Mouse (Mus musculus) left cerebral cortex, postnatal 36 days (tissue): ENCODE measurements at regions not wholly inside any gene's neighbourhood (a gene's known extent, or its start where the extent isn't known, plus 50 kb on each side); places are given as distances from the start of the nearest gene placed in this dataset.
"Not testable (repeated sequence)": the region's sequence is repeated elsewhere in the genome, so short reads cannot be mapped to it uniquely, and the experiment has no call there.

Experiments used
- DNase-seq, 2 experiments: peaks; one replicate each; pipeline ENCODE4 v3.0.0; 2021 to 2022; ENCODE audit warnings: low spot score in 2 of 2, mixed read lengths in 1 of 2
- intact Hi-C: fragments of 180-260 bp; cut with DNase I; formaldehyde crosslinking; loops from one replicate; pipeline ENCODE4 v1.15.1; 2025

- intact Hi-C loops: no loop called here
- DNase-seq: no peak
Observed at GRCm38 (mm10) chr10:69020811-69021743, 130.2 kb upstream of the Rhobtb1 start.

DNA sequence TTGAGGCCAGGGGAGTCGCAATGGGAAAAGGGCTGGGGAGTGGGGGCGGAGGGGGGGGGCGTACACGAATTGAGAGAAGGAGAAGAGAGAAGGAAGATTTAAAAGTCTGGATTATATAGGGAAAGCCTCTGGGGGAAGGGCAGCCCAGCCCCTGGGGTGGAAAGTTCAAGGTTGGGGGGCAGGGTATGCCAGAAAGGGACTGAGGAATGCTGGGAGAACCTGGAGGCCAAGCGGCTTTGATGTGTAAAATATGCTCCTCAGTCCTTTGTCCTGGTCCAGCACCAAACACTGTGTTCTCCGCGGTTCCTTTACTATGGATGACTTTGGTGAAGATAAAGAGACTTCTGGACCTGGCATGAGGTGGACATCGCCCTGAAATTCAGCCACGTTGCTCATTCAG is 117.8 kb upstream of the Rhobtb1 start:
- intact Hi-C loops: no loop called here
- no peak for DNase-seq

- no peak for DNase-seq
- intact Hi-C loops: no loop called here
Observed at GRCm38 (mm10) chr10:69034390-69035120, 116.7 kb upstream of the Rhobtb1 start.

GRCm38 (mm10) chr10:69035536-69035935 is 115.7 kb upstream of the Rhobtb1 start:
- DNase-seq, intact Hi-C loops: not testable (repeated sequence)

DNA sequence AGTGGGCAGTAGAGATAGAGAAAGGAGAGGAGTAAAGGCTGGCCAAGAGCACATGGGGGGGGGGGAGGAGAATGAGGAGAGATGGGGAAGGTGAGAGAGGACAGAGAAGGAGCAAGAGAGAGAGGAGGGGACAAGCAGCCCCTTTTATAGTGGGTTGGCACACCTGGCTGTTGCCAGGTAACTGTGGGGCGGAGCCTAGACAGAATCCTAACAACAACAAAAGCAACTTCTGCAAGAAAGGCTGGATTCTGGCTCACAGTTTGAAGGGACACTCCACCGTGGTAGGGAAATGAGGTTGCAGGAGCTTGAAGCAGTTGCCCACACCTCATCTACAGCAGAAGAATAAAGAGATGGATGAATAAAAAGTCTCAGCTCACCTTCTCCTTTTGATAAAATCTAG is 115.1 kb upstream of the Rhobtb1 start:
- intact Hi-C loops: no loop called here
- no peak for DNase-seq

DNA sequence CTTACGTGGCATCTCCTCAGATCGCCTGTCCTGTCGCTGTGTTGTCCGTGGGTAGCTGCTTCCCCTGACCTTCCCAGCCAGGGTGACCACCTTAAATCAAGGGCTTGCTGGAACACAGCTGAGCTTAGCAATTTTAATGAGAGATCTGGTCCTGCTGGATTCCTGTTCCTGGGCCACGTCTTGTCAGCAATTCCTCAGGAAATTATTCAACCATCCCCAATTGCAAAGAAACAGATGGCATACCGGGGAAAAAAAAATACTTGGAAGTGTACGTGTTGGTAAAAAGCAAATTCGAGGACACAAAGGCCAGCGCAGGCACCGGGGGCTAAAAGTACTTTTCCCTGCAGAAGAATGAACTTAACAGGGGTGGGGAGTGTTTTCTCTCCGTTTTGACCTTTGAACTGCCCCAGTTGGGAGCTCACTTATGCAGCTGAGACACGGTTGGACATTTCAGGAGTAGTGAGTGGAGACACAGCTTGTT is 107.0 kb upstream of the Rhobtb1 start:
- no peak for DNase-seq
- intact Hi-C loops: no loop called here

GRCm38 (mm10) chr10:69045275-69045674 is 106.0 kb upstream of the Rhobtb1 start:
- DNase-seq: no peak
- intact Hi-C loops: no loop called here

DNA sequence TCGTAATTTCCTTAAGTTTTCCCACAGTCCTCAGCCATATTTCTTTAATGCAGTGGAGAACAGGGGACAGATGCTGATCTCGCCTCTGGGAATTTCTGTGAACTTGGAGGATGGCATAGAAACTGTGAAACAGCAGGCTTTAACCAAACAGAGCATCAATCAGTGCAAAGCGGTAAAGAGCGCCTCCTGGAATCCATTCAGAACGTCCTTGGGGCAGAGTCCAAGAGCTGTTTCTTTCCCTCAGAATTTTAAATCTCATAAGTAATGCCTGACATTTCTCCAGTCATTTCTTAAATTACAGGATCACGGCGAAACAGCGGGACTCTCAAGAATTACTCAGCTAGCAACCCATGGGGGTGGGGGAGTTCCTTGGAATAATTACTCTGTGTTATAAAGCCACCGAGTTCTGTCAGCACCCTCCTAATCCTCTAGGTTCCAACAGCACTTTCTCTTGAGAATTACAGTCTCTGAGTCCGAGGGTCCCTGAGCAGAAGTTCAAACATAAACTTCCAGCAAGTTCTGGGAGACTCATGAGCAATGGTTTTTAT is 105.2 kb upstream of the Rhobtb1 start:
- intact Hi-C loops: no loop called here
- DNase-seq: no peak

GRCm38 (mm10) chr10:69078008-69078407 is 73.2 kb upstream of the Rhobtb1 start:
- DNase-seq: no peak
- intact Hi-C loops: no loop called here

- DNase-seq: no peak
- intact Hi-C loops: no loop called here
Observed at GRCm38 (mm10) chr10:69086184-69086583, 65.0 kb upstream of the Rhobtb1 start.

- intact Hi-C loops: no loop called here
- DNase-seq: no peak
Observed at GRCm38 (mm10) chr10:69091872-69092271, 59.4 kb upstream of the Rhobtb1 start.

- intact Hi-C loops: no loop called here
- no peak for DNase-seq
Observed at GRCm38 (mm10) chr10:69100021-69100420, 51.2 kb upstream of the Rhobtb1 start.

GRCm38 (mm10) chr10:69100742-69101141 is 50.5 kb upstream of the Rhobtb1 start:
- DNase-seq, intact Hi-C loops: not testable (repeated sequence)
